Mouse (Mus musculus) C2C12 (cell line): ENCODE measurements around the gene Fgd6. TPM values are rescaled to one million over a fixed set of nuclear protein-coding genes. Genes with fewer than 3 reads are reported as not detected.

Source experiments
- H3K27me3 ChIP-seq: one replicate; pipeline ENCODE4 v1.6.1; 2011; ENCODE audit not compliant: control insufficient read depth, insufficient read depth, insufficient read length
- H3K36me3 ChIP-seq: one replicate; pipeline ENCODE4 v1.6.1; 2011; ENCODE audit not compliant: control insufficient read depth, insufficient read depth
- H3K4me3 ChIP-seq: one replicate; pipeline ENCODE4 v1.5.1; 2011; ENCODE audit warnings: mild to moderate bottlenecking, control low read depth; ENCODE audit not compliant: poor library complexity, insufficient read depth, severe bottlenecking
- H3K79me2 ChIP-seq: one replicate; pipeline ENCODE4 v1.6.1; 2011; ENCODE audit not compliant: control insufficient read depth, insufficient read depth
- H3K79me3 ChIP-seq: one replicate; pipeline ENCODE4 v1.6.1; 2011; ENCODE audit warnings: low read depth, control low read depth
- H3ac ChIP-seq: one replicate; pipeline ENCODE3; 2011; ENCODE audit warnings: low read depth; ENCODE audit not compliant: control insufficient read depth, insufficient read length
- CEBPB ChIP-seq: IDR thresholded peaks from one replicate; pipeline ENCODE4 v1.6.1; 2011; ENCODE audit warnings: low read depth, mild to moderate bottlenecking, control low read depth, moderate library complexity
- CTCF ChIP-seq: IDR thresholded peaks from one replicate; pipeline ENCODE4 v1.5.1; 2011; ENCODE audit not compliant: control insufficient read depth, insufficient read depth, insufficient read length
- FOSL1 ChIP-seq: IDR thresholded peaks from one replicate; pipeline ENCODE4 v1.8.0; 2011; ENCODE audit warnings: mild to moderate bottlenecking, low read length; ENCODE audit not compliant: poor library complexity, insufficient read depth, severe bottlenecking
- MAX ChIP-seq: IDR thresholded peaks from one replicate; pipeline ENCODE4 v1.6.1; 2011; ENCODE audit warnings: mild to moderate bottlenecking, control low read depth
- MYOD1 ChIP-seq: IDR thresholded peaks from one replicate; pipeline ENCODE4 v1.6.1; 2011; ENCODE audit warnings: low read depth; ENCODE audit not compliant: control insufficient read depth, insufficient read length
- MYOG ChIP-seq: IDR thresholded peaks from one replicate; pipeline ENCODE4 v1.6.1; 2011; ENCODE audit not compliant: control insufficient read depth, insufficient read length; ENCODE audit errors: extremely low read depth
- USF1 ChIP-seq: IDR thresholded peaks from one replicate; pipeline ENCODE4 v1.6.1; 2011; ENCODE audit warnings: low read depth, mild to moderate bottlenecking, control low read depth, moderate library complexity
- polyA plus RNA-seq: library from polyadenylated mRNA; unstranded; fragments of >200 nt; fragmentation: generic; extraction: Trizol; gene quantifications from one replicate; pipeline ENCODE4 v1.2.1, GENCODE M21; 2012; ENCODE audit warnings: missing spikeins

Gene Fgd6
- polyA plus RNA-seq, 1 experiment: 1.3 TPM

DNA sequence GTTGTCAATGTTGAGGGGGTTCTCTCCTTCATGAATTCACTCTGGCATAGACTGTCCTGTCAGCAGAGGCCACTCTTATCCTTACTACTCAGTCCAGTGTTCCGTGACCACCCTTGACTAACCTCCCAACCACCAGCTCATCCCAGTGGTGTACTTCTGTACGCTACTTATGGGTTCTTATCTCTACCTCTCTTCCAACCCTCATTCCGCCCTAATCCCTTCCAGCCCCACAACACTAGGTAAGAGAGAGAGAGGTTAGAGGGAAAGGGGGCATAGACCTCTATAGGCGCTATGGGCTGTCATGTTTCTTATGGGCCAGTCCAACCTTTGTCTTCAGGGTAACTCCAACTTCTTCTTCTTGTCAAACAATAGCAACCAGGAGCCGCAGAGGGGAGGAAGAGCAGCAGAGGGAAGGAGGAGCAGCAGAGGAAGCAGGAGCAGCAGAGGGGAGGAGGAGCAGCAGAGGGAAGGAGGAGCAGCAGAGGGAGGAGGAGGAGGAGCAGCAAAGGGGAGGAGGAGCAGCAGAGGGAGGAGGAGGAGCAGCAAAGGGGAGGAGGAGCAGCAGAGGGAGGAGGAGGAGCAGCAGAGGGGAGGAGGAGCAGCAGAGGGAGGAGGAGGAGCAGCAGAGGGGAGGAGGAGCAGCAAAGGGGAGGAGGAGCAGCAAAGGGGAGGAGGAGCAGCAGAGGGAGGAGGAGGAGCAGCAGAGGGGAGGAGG, 125.4 kb downstream of the Fgd6 start:
- H3K79me3 ChIP-seq: no peaks in the 10 kb centered on the region
- no peak for TF ChIP-seq MAX
- no peak for TF ChIP-seq USF1
- no peak for TF ChIP-seq CTCF
- TF ChIP-seq MYOG: no peak
- no peak for TF ChIP-seq CEBPB
- no peak for TF ChIP-seq MYOD1
- TF ChIP-seq FOSL1: no peak
- no peaks in the 10 kb centered on the region for H3K79me2 ChIP-seq
- no peaks in the 10 kb centered on the region for H3K27me3 ChIP-seq
- H3ac ChIP-seq: no peak overlapping the region
- H3K4me3 ChIP-seq: no peak overlapping the region
- H3K36me3 ChIP-seq: peaks cover 68% of the 10 kb centered on the region

DNA sequence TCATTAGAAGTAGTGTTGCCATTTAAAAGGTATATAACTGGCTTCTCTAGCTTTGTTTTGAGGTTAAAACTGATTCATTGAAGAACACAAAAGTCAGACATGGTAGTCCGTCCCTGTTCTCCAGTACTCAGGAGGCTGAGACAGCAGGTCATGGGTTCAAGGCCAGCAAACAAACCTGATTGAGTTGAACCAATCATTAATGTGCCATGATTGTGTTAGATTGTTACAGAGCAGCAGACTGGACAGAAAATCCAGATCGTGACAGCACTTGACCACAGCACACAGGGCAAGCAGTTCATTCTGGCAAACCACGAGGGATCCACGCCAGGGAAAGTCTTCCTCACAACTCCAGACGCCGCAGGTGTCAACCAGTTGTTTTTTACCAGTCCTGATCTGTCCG, 126.2 kb downstream of the Fgd6 start:
- Histone ChIP-seq H3K4me3 (no peak overlapping the region), H3K79me2 (no peaks in the 10 kb centered on the region), H3ac (no peak overlapping the region), H3K79me3 (no peaks in the 10 kb centered on the region), H3K27me3 (no peaks in the 10 kb centered on the region), H3K36me3 (peaks cover 70% of the 10 kb centered on the region)
- TF ChIP-seq CTCF (no peak), FOSL1 (no peak), MAX (no peak), CEBPB (no peak), USF1 (no peak), MYOG (no peak), MYOD1 (no peak)

DNA sequence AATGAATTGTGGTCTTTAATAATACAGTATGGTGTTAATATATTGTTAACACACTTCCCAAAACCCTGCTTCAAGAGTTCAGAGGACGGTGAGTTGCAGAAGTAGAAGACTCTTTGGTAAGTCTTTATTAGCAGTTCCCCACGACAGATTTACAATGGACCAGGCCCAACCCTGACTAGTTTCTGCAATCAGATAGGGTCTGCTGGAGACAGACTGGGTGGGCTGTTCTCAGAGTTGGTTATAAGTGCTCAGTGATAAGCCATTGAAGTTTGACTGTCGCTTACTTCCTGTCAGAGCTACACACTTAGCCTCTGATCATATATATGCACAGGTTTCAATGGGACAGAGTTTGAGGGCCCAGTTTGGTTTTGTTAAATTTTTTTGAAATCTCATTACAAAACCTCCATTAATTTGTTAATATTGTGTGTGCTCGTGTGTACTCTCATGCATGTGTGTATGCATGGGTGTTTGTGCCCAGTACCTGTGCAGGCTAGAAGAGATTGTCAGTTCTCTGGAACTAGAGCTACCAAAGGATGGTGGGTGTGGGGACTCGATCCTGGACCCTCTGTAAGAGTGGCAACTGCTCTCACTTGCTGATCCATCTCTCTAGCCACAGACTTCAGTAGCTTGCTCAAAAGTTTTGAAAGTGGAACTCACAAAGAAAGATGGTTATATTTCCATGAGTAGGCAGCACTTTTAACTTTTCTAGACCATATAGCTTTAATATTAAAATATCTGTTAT, 128.5 kb downstream of the Fgd6 start:
- Histone ChIP-seq H3K79me2 (no peaks in the 10 kb centered on the region), H3ac (no peak overlapping the region), H3K36me3 (peaks cover 71% of the 10 kb centered on the region), H3K79me3 (no peaks in the 10 kb centered on the region), H3K4me3 (no peak overlapping the region), H3K27me3 (no peaks in the 10 kb centered on the region)
- TF ChIP-seq MYOG (no peak), CEBPB (no peak), FOSL1 (no peak), MAX (no peak), USF1 (no peak), MYOD1 (no peak), CTCF (no peak)

DNA sequence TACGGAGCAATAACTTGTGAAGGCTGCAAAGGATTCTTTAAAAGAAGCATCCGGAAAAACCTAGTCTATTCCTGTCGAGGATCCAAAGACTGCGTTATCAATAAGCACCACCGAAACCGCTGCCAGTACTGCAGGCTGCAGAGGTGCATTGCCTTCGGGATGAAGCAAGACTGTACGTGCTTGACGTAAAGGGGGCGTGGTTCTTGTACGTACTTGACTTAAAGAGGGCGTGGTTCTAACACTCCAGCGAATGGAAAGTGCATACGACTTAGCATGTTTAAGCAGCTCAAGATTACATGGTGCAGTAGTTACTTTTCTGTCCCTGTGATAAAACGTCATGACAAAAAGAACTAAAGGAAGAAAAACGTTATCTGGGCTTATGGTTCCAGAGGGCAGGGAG, 129.6 kb downstream of the Fgd6 start:
- TF ChIP-seq MAX: no peak
- TF ChIP-seq USF1: no peak
- TF ChIP-seq CEBPB: no peak
- TF ChIP-seq MYOG: no peak
- no peak for TF ChIP-seq CTCF
- no peak for TF ChIP-seq MYOD1
- TF ChIP-seq FOSL1: no peak
- Histone ChIP-seq H3K36me3 (peaks cover 70% of the 10 kb centered on the region), H3K4me3 (no peak overlapping the region)

GRCm38 (mm10) chr10:94167051-94167750, 131.4 kb downstream of the Fgd6 start:
- Histone ChIP-seq H3K36me3 (peaks cover 77% of the 10 kb centered on the region), H3K4me3 (no peak overlapping the region)
- TF ChIP-seq FOSL1 (no peak), USF1 (no peak), MYOD1 (no peak), MAX (no peak)

More for the DNA sequence above, 129.6 kb downstream of the Fgd6 start:
- Histone ChIP-seq H3K79me3 (no peaks in the 10 kb centered on the region), H3K27me3 (no peaks in the 10 kb centered on the region), H3K79me2 (no peaks in the 10 kb centered on the region), H3ac (no peak overlapping the region)

More at GRCm38 (mm10) chr10:94167051-94167750, 131.4 kb downstream of the Fgd6 start:
- no peaks in the 10 kb centered on the region for H3K79me2 ChIP-seq
- H3K27me3 ChIP-seq: no peaks in the 10 kb centered on the region
- no peaks in the 10 kb centered on the region for H3K79me3 ChIP-seq
- no peak overlapping the region for H3ac ChIP-seq
